Mouse (Mus musculus): ENCODE results near the gene Trim65. TPM values are rescaled to one million over a fixed set of nuclear protein-coding genes. Genes with fewer than 3 reads are reported as not detected.
A peak's percentile ranks its signal among the peaks of the same experiment; 100 is the strongest.
"Not testable (repeated sequence)": the region's sequence is repeated elsewhere in the genome, so short reads cannot be mapped to it uniquely, and the experiment has no call there.

Trim65 gene
- total RNA-seq, 4 experiments from 2014 or later: 6.3 to 7.7 (median 7.4) TPM

GRCm38 (mm10) chr11:116092959-116093358, 38.0 kb downstream of the Trim65 start:
- not testable (repeated sequence) for DNase-seq (ENCODE audit: low spot score in 2 of 2)

GRCm38 (mm10) chr11:116091591-116091990, 39.3 kb downstream of the Trim65 start:
- DNase-seq (ENCODE audit: low spot score in 2 of 2): no peak

GRCm38 (mm10) chr11:116089545-116089944, 41.4 kb downstream of the Trim65 start:
- no peak for DNase-seq (ENCODE audit: low spot score in 2 of 2)

GRCm38 (mm10) chr11:116088741-116089394, 42.1 kb downstream of the Trim65 start:
- no peak for DNase-seq (ENCODE audit: low spot score in 2 of 2)

GRCm38 (mm10) chr11:116088188-116088587, 42.7 kb downstream of the Trim65 start:
- no peak for DNase-seq (ENCODE audit: low spot score in 2 of 2)

- DNase-seq (ENCODE audit: low spot score in 2 of 2): peak; percentile 62 to 73
These were observed 43.5 kb downstream of the Trim65 start for GRCm38 (mm10) chr11:116087194-116088130.

- DNase-seq (ENCODE audit: low spot score in 2 of 2): peak; percentile 88 to 99
These were observed 44.4 kb downstream of the Trim65 start, which contains the start of gene Wbp2 for GRCm38 (mm10) chr11:116086258-116087193. Gene Wbp2 (minus strand): TSS chr11:116086995.

- DNase-seq (ENCODE audit: low spot score in 2 of 2): no peak
These were observed 46.8 kb downstream of the Trim65 start for GRCm38 (mm10) chr11:116084166-116084565.

GRCm38 (mm10) chr11:116083096-116083672, 47.7 kb downstream of the Trim65 start:
- DNase-seq (ENCODE audit: low spot score in 2 of 2): no peak

GRCm38 (mm10) chr11:116081081-116081480, 49.8 kb downstream of the Trim65 start:
- DNase-seq (ENCODE audit: low spot score in 2 of 2): no peak

GRCm38 (mm10) chr11:116079511-116079910, 51.4 kb downstream of the Trim65 start:
- DNase-seq (ENCODE audit: low spot score in 2 of 2): peak; percentile 55 to 90

GRCm38 (mm10) chr11:116078676-116079320, 52.1 kb downstream of the Trim65 start:
- DNase-seq (ENCODE audit: low spot score in 2 of 2): no peak

GRCm38 (mm10) chr11:116078221-116078620, 52.7 kb downstream of the Trim65 start:
- DNase-seq (ENCODE audit: low spot score in 2 of 2): no peak

- no peak for DNase-seq (ENCODE audit: low spot score in 2 of 2)
These were observed 53.3 kb downstream of the Trim65 start, which contains the start of gene Unc13d for GRCm38 (mm10) chr11:116077446-116078204. Gene Unc13d (minus strand): TSS chr11:116077961.

- DNase-seq (ENCODE audit: low spot score in 2 of 2): no peak
These were observed 54.1 kb downstream of the Trim65 start for GRCm38 (mm10) chr11:116076836-116077235.

- DNase-seq (ENCODE audit: low spot score in 2 of 2): no peak
These were observed 54.7 kb downstream of the Trim65 start for GRCm38 (mm10) chr11:116076266-116076540.

GRCm38 (mm10) chr11:116075539-116076265, 55.2 kb downstream of the Trim65 start:
- no peak for DNase-seq (ENCODE audit: low spot score in 2 of 2)

GRCm38 (mm10) chr11:116074436-116074991, 56.4 kb downstream of the Trim65 start:
- DNase-seq (ENCODE audit: low spot score in 2 of 2): no peak

GRCm38 (mm10) chr11:116072608-116073007, 58.3 kb downstream of the Trim65 start:
- no peak for DNase-seq (ENCODE audit: low spot score in 2 of 2)
